Mouse (Mus musculus): ENCODE results near the gene Prkrip1.
"Not testable (repeated sequence)": the region's sequence is repeated elsewhere in the genome, so short reads cannot be mapped to it uniquely, and the experiment has no call there.

The Prkrip1 gene

GRCm38 (mm10) chr5:136211341-136212102 is 12.8 kb upstream of the Prkrip1 start:
- DNase-seq, result not testable (repeated sequence)

GRCm38 (mm10) chr5:136210549-136210948 is 11.8 kb upstream of the Prkrip1 start:
- DNase-seq, result no peak

GRCm38 (mm10) chr5:136201832-136202231 is 3.1 kb upstream of the Prkrip1 start:
- peak in 1 of 2 experiments; percentile 22 for DNase-seq

- no peak for DNase-seq
These were observed 763 bp upstream of the Prkrip1 start for GRCm38 (mm10) chr5:136199526-136199925.

- no peak for DNase-seq
These were observed 6.9 kb downstream of the Prkrip1 start for GRCm38 (mm10) chr5:136191870-136192269.

GRCm38 (mm10) chr5:136186723-136187122 is 12.0 kb downstream of the Prkrip1 start:
- peak; percentile 52 to 61 for DNase-seq

GRCm38 (mm10) chr5:136183766-136184165 is 15.0 kb downstream of the Prkrip1 start:
- DNase-seq, result no peak

GRCm38 (mm10) chr5:136182830-136183229 is 15.9 kb downstream of the Prkrip1 start:
- no peak for DNase-seq

GRCm38 (mm10) chr5:136182049-136182448 is 16.7 kb downstream of the Prkrip1 start:
- no peak for DNase-seq

- no peak for DNase-seq
These were observed 17.6 kb downstream of the Prkrip1 start for GRCm38 (mm10) chr5:136181197-136181596.

GRCm38 (mm10) chr5:136179594-136179993 is 19.2 kb downstream of the Prkrip1 start:
- no peak for DNase-seq

- peak in 1 of 2 experiments; percentile 65 for DNase-seq
These were observed 24.9 kb downstream of the Prkrip1 start for GRCm38 (mm10) chr5:136173606-136174463.

GRCm38 (mm10) chr5:136172939-136173338 is 25.8 kb downstream of the Prkrip1 start:
- DNase-seq, result no peak

- no peak for DNase-seq
These were observed 27.1 kb downstream of the Prkrip1 start for GRCm38 (mm10) chr5:136171363-136172341.

GRCm38 (mm10) chr5:136170512-136171362 is 28.0 kb downstream of the Prkrip1 start, which contains the start of gene Orai2:
Orai2 (minus strand) TSS chr5:136170713.
- DNase-seq, result peak; percentile 84 to 89

GRCm38 (mm10) chr5:136169626-136170511 is 28.9 kb downstream of the Prkrip1 start:
- DNase-seq, result peak; percentile 58 to 72

GRCm38 (mm10) chr5:136168071-136168470 is 30.7 kb downstream of the Prkrip1 start:
- DNase-seq, result no peak

GRCm38 (mm10) chr5:136167296-136167695 is 31.5 kb downstream of the Prkrip1 start:
- no peak for DNase-seq

GRCm38 (mm10) chr5:136165246-136165645 is 33.5 kb downstream of the Prkrip1 start:
- no peak for DNase-seq

- DNase-seq, result no peak
These were observed 34.8 kb downstream of the Prkrip1 start for GRCm38 (mm10) chr5:136163807-136164474.

All from thymus, adult 18-20 months (tissue).